Mouse (Mus musculus): Measurements from ENCODE around the gene Ciao2a.

DNA sequence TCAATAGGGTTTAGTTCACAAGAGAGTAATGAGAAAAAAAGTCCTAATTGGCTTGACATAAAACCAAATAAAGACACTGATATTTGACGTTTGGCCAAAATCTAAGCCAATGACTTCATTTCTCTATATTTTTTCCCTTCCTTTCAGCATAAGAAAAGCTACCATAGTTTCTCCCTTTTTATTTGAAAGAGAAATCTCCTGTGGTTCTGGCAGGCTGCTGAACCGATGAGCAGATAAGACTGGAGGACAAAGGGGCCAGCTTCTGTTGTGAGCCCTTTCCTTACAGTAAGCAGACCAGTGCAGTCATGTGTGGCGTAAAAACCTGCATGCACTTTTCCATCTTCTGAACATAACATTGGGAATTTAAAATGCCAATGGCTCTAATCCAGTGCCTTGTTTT is 5.5 kb upstream of the Ciao2a start:
- TF ChIP-seq CTCF (IDR thresholded peaks at IDR 0.05; ENCODE audit: borderline replicate concordance, control insufficient read depth, extremely low read depth, insufficient read depth, low read length, poor library complexity) (no peak), POLR2A (IDR thresholded peaks at IDR 0.05; ENCODE audit: control insufficient read depth, extremely low read depth, insufficient read depth, low read length, poor library complexity) (no peak)
